Mouse (Mus musculus) liver, embryonic 16.5 days (tissue): ENCODE measurements around the gene Stx1a. TPM values are rescaled to one million over a fixed set of nuclear protein-coding genes. Genes with fewer than 3 reads are reported as not detected.
A peak's percentile ranks its signal among the peaks of the same experiment; 100 is the strongest.

Experiments
- ATAC-seq: fragments of 200-750 bp; cut with Nextera tagmentation; 2 replicates; pipeline ENCODE4 v1.8.0; 2017; ENCODE audit warnings: low read depth, mild to moderate bottlenecking, moderate number of reproducible peaks, moderate library complexity
- H3K27ac ChIP-seq: fragments of 300-500 bp; sonication (generic); 2 replicates; pipeline ENCODE4 v1.5.1; 2014; ENCODE audit warnings: mild to moderate bottlenecking, low read length
- H3K27me3 ChIP-seq: fragments of 300-500 bp; sonication (generic); 2 replicates; pipeline ENCODE4 v1.6.1; 2014; ENCODE audit warnings: low read depth, low read length, mixed read lengths; ENCODE audit not compliant: control insufficient read depth, insufficient read depth
- H3K36me3 ChIP-seq: fragments of 300-500 bp; sonication (generic); 2 replicates; pipeline ENCODE4 v1.6.1; 2014; ENCODE audit warnings: mild to moderate bottlenecking; ENCODE audit not compliant: control insufficient read depth, insufficient read depth
- H3K4me1 ChIP-seq: fragments of 300-500 bp; sonication (generic); 2 replicates; pipeline ENCODE4 v1.6.1; 2014; ENCODE audit warnings: low read depth, low read length, mixed read lengths; ENCODE audit not compliant: control insufficient read depth
- H3K4me2 ChIP-seq: fragments of 300-500 bp; sonication (generic); 2 replicates; pipeline ENCODE4 v1.6.1; 2014; ENCODE audit warnings: low read depth, low read length, mixed read lengths
- H3K4me3 ChIP-seq: fragments of 300-500 bp; sonication (generic); 2 replicates; pipeline ENCODE4 v1.5.1; 2014; ENCODE audit warnings: low read depth, mild to moderate bottlenecking, low read length
- H3K9ac ChIP-seq: fragments of 300-500 bp; sonication (generic); 2 replicates; pipeline ENCODE4 v1.6.1; 2014; ENCODE audit warnings: low read depth, low read length
- H3K9me3 ChIP-seq: fragments of 300-500 bp; sonication (generic); replicated peaks from 2 replicates; pipeline ENCODE4 v1.6.1; 2016; ENCODE audit warnings: low read length; ENCODE audit not compliant: control insufficient read depth
- WGBS: fragments of 180-500 bp; shearing (Covaris S2); extraction: QIAGEN DNeasy Blood & Tissue Kit; methylation state at CpG from one replicate; pipeline ENCODE4 v1.1.7; 2014; ENCODE audit not compliant: insufficient replicate concordance; 5-methylcytosine and 5-hydroxymethylcytosine counted together
- polyA plus RNA-seq: library from polyadenylated mRNA; unstranded; fragments of >200 nt; fragmentation: Nextera tagmentation; extraction: Ambion mirVana; gene quantifications from 2 replicates; pipeline ENCODE4 v1.2.1, GENCODE M21; 2015

Stx1a gene
- polyA plus RNA-seq, 1 experiment from 2014 or later: 1.1 TPM

DNA sequence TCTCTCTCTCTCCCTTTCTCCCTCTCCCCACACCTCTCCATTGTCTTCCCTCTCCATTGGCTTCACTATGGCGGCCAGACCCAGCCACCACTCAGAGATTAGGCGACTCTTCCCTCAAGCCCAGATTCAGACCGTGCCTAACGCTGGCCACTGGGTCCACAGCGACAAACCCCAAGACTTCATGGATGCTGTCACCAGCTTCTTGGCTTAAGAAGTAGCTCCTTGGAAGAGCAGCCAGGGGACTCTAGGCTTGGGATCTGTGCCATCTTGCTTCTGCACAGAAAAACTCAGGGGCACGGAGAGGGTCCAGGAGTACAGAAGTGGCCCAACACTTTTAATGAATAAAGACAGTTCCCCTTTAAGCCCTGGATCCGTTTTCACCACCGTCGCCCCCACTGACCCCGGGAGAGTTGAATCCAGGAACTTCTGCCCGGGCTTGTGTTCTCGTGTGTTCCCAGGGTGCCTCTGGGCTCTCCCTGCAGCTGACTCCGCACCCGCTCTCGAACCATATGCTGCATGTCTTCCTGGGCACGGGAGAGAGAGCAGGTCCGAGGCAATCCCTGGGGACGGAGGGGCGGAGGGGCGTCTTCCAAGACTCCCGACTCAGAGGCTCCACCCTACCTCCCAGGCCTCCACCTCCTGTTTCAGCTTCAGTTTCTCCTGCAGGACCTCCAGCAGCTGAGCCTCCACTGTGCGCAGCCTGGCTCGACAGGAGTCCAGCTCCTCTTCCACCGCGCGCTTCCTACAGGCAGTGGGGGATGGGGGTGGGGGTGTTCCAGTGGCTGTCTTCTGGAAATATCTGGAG is 11.3 kb upstream of the Stx1a start:
- WGBS: 62% methylated on average over 26 of the region's 26 CpGs
- Histone ChIP-seq H3K9me3 (no peaks in the 10 kb centered on the region), H3K4me1 (peaks cover 35% of the 10 kb centered on the region), H3K36me3 (no peaks in the 10 kb centered on the region), H3K4me2 (no peak overlapping the region), H3K4me3 (no peak overlapping the region), H3K9ac (no peak overlapping the region), H3K27ac (no peak overlapping the region), H3K27me3 (no peaks in the 10 kb centered on the region)
- no peak for ATAC-seq

DNA sequence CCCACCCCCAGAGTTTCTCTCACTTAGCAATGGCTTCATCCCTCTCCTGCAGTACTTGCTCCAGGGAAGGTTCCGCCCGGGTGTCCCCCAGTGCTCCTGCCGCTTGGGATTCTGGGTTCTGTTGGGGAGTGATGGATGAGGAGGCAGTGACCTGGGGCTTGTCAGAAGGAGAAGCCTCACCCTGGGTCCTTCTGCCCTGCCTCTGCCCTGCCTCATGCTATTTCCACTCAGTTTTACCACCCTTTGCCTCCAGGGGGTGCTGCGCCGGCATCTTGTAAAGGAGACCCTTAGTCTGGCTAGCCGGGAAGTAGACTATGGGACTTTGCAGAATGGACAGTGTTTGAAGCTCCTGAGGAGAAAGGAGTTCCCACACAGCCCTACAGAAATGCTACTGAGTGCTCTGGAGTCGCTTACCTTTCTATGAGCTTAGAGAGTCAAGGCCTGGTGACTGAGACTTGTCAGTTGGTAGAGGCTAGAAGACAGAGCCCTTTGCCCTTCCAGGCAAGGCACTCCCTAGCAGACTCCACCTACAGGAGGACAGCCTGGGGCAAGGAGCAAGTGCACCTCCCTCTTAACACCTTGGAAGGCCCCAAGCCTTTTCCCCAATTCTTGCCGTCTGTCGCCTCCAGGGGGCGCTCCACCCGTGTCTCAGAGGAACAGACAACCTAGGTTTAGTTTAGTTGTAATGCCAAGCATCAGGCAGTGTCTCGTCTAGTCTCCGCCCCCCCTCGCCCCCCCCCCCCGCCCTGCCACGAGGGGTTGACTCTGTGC is 10.4 kb upstream of the Stx1a start:
- H3K4me2 ChIP-seq: no peak overlapping the region
- peaks cover 33% of the 10 kb centered on the region for H3K4me1 ChIP-seq
- H3K36me3 ChIP-seq: no peaks in the 10 kb centered on the region
- 17% methylated on average over 16 of the region's 16 CpGs for WGBS
- no peak for ATAC-seq
- no peak overlapping the region for H3K9ac ChIP-seq
- no peak overlapping the region for H3K4me3 ChIP-seq
- no peak overlapping the region for H3K27ac ChIP-seq
- no peaks in the 10 kb centered on the region for H3K27me3 ChIP-seq
- H3K9me3 ChIP-seq: no peaks in the 10 kb centered on the region

DNA sequence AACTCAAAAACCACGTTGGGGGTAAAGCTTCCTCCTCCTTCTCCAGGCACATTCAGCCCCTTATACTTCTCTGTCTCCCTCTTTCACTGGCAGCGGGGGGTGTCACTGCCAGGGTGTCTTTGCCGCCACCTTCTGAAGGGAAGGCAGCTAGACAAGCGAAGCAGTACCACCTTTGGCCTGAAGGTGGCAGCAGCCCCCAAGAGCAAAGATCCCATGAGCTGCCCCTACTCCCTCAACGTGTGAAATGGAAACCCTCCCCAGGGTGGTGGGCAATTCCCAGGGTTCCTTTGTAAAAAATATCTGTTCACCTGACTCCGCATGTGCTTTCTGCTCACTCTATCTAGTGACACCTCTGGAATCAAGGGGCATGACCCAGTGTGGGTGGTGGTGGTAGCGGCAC is 7.8 kb upstream of the Stx1a start:
- Histone ChIP-seq H3K27ac (no peak overlapping the region), H3K4me3 (no peak overlapping the region), H3K9ac (no peak overlapping the region), H3K4me2 (no peak overlapping the region), H3K9me3 (no peaks in the 10 kb centered on the region), H3K36me3 (no peaks in the 10 kb centered on the region), H3K4me1 (peaks cover 16% of the 10 kb centered on the region), H3K27me3 (no peaks in the 10 kb centered on the region)
- no peak; the same call in 1 of the 2 replicates for ATAC-seq
- WGBS: 15% methylated on average over 7 of the region's 7 CpGs

DNA sequence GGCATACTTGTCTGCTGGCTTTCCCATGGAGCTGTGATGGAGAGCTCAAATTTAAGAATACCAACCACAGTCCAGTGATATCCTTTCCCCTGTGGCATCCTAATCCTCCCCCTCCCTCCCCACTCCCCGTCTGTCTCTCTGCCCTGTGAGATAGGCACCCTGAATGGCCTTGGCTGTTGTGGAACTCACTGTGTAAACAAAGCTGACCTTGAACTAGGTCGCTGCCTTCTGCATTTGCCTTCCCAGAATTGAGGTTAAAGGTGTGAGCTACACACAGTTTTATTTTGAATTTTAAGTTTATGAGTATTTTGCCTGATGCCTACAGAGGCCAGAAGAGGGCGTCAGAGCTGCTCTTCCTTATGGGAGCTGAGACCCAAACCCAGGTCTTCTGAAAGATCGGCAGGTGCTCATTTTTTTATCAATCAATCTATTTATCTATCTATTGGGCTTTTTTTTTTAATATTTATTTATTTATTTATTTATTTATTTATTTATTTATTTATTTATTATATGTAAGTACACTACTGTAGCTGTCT is 7.0 kb upstream of the Stx1a start:
- Histone ChIP-seq H3K27ac (no peak overlapping the region), H3K9ac (no peak overlapping the region), H3K4me2 (no peak overlapping the region), H3K27me3 (no peaks in the 10 kb centered on the region), H3K9me3 (no peaks in the 10 kb centered on the region), H3K4me1 (peaks cover 11% of the 10 kb centered on the region), H3K36me3 (no peaks in the 10 kb centered on the region), H3K4me3 (no peak overlapping the region)
- 39% methylated on average over 4 of the region's 4 CpGs for WGBS
- ATAC-seq: no peak

DNA sequence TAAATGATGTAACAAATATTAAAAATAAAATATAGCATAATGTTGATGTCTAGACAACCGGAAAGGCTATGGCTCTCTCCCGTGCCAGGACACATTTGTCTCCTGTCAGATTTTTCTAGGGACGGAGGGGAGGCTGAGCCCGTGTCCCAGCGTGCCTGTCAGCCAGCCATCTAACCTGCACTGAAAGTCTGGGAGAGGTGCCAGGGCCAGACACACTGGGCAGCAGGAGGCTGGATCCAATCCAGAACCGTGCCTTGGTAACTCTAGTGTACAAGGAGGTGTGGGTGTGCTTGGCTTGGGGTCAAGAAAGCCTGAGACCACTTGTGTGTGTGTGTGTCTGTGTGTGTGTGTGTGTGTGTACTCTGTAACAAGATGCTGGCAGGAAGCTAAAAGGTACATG is 1.5 kb upstream of the Stx1a start:
- 77% methylated on average over 6 of the region's 6 CpGs for WGBS
- Histone ChIP-seq H3K4me3 (no peak overlapping the region), H3K9ac (no peak overlapping the region), H3K9me3 (no peaks in the 10 kb centered on the region), H3K27me3 (peaks cover 26% of the 10 kb centered on the region), H3K4me2 (no peak overlapping the region), H3K27ac (no peak overlapping the region), H3K36me3 (no peaks in the 10 kb centered on the region), H3K4me1 (peaks cover 12% of the 10 kb centered on the region)
- ATAC-seq: no peak

DNA sequence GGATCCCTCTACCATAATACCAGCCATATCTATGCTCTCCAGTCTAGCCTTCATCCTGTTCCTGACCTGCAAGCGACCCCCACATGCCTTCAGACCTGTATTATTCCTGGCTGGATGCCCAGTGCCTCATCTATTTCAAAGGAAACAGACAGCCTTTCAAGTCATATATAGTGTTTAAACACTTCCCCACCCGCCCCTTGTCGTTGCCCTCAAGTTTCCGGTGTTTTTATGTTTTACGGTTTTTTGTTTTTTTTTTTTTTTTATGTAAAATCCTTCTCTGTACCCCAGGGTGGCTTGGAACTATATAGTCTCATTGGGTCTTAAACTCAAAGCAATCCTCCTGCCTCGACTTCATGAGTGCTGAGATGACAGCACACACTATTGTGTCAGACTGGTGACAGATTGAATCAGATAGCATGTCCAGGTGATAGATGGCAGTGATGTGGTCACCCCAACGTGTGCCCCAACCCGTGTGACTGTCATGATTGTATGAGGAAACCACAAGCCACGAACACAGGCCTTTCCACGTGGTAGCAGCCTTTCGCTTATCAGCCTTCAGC is 1.5 kb downstream of the Stx1a start:
- no peaks in the 10 kb centered on the region for H3K36me3 ChIP-seq
- peaks cover 12% of the 10 kb centered on the region for H3K4me1 ChIP-seq
- no peak overlapping the region for H3K4me2 ChIP-seq
- no peak overlapping the region for H3K9ac ChIP-seq
- ATAC-seq: no peak
- peaks cover 26% of the 10 kb centered on the region for H3K27me3 ChIP-seq
- 13% methylated on average over 11 of the region's 11 CpGs for WGBS
- no peaks in the 10 kb centered on the region for H3K9me3 ChIP-seq
- no peak overlapping the region for H3K27ac ChIP-seq
- H3K4me3 ChIP-seq: no peak overlapping the region

DNA sequence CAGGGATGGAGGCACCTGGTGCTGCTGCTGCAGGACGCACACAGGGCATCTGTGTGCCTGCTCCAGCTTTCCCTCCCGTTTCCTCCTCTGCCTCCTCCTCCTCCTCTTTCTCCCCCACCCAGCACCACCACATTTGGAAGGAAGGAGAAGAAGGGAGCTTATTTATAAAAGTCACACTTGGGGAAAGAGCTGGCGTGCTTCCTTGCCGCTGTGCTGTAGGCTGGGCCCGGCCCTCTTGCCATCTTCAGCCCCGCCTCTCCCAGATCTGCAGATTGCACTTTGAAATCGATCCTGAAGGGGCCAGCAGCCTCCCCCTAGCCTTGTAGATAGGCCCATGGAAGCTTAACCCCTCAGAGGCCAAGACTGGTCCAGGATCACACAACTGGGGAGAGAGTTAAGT is 2.6 kb downstream of the Stx1a start:
- Histone ChIP-seq H3K4me3 (no peak overlapping the region), H3K4me1 (peaks cover 12% of the 10 kb centered on the region), H3K4me2 (no peak overlapping the region), H3K27ac (no peak overlapping the region), H3K36me3 (no peaks in the 10 kb centered on the region), H3K9ac (no peak overlapping the region), H3K9me3 (no peaks in the 10 kb centered on the region), H3K27me3 (peaks cover 26% of the 10 kb centered on the region)
- 15% methylated on average over 7 of the region's 7 CpGs for WGBS
- no peak for ATAC-seq

DNA sequence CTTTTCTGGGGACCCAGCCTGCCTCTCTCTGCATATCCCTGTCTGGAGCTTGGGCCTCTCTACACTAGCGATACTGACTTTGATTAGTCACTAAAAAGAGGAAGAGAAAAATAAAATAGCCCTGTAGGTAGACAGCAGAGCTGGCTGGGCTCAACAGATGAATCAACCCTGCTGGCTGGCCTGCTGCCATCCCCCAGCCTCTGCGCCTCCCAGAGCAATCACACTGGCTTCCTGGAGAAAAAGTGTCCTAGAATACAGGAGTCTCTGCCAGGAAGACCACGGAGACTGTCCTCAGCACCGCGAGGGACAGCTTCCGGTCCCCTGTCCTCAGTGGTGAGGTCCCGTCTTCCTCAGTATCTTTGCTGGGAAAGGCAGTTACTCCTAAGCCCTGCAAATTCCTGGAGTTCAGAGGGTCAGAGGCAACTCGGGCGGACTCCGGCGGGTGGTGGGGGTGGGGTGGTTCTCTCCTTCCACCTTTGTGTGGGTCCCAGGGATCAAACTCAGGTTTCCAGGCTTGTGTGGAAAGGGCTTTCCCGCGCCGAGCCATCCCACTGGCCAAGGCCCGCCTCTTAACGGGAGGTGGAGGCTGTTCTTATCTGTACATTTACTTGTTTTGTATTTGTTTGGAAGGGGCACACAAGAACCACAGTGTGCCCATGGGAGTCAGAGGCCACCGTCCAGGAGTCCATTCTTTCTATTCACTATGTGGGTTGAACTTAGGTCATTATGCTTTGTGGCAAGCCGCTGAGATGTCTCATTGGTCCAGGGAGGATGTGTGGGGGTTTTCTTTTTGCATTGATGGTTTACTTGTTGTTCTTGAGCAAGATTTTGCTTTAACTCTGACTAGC is 5.9 kb downstream of the Stx1a start:
- H3K4me2 ChIP-seq: peak overlapping the region; percentile 39
- H3K9ac ChIP-seq: no peak overlapping the region
- peak; percentile 36; the same call in 1 of the 2 replicates for ATAC-seq
- 34% methylated on average over 18 of the region's 18 CpGs for WGBS
- peaks cover 4% of the 10 kb centered on the region for H3K4me1 ChIP-seq
- no peak overlapping the region for H3K4me3 ChIP-seq
- H3K36me3 ChIP-seq: no peaks in the 10 kb centered on the region
- no peaks in the 10 kb centered on the region for H3K9me3 ChIP-seq
- peak overlapping the region; percentile 35 for H3K27ac ChIP-seq
- H3K27me3 ChIP-seq: peaks cover 18% of the 10 kb centered on the region
